Mouse (Mus musculus) common myeloid progenitor, adult 5-6 weeks (primary cell): ENCODE data around the gene Wdr31. TPM values are rescaled to one million over a fixed set of nuclear protein-coding genes. Genes with fewer than 3 reads are reported as not detected.
"Not testable (repeated sequence)": the region's sequence is repeated elsewhere in the genome, so short reads cannot be mapped to it uniquely, and the experiment has no call there.

Experiments used
- ATAC-seq: replicated peaks from 2 replicates; pipeline ENCODE4 v1.8.0; 2016; ENCODE audit warnings: low read depth, mild to moderate bottlenecking, moderate TSS enrichment, inconsistent platforms; ENCODE audit not compliant: poor library complexity, severe bottlenecking
- total RNA-seq: library from RNA; stranded (forward); fragments of 200-1000, 187-1606 nt; gene quantifications from 2 replicates; pipeline ENCODE4 v1.2.3, GENCODE M21; 2017

Wdr31 gene
- total RNA-seq, 1 experiment from 2014 or later, result 0.82 TPM

DNA sequence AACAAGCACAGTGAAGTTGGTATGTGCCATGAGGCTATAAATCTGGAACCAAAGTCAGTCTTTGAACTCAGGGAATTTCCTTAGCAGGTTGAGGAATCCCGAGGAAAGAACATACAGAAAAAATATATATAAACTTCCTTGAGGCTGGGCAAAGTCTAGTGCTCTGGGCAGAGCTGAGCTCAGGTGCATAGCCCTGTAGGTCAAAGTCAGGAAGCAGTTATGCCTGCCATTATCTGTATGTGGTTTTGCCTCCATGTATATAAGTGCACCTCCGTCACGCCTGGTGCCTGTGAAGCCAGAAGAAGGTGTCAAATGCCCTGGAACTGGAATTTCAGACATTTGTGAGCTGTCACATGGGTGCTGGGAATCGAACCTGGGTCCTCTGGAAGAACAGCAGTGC is 30.1 kb upstream of the Wdr31 start:
- no peak for ATAC-seq

DNA sequence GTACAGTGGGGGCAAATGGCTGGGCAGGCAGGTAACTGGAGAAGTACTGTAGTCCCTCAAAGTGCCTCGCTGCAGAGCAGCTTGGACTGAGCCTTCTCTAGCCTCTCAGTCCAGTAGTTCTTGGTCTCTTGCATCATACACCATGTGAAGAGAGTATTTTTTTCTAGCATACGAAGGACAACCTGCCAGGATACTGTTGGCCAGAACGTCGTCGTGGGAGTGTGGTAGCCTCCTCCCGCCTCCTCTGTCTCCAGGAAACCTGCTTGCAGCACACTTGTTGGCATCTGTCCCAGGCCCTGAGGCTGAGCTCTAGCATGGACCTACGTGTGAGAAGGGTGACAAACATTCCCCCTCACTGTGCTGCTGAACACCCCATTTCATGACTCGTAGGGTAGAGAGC is 26.1 kb upstream of the Wdr31 start:
- peak; percentile 71 for ATAC-seq

- no peak for ATAC-seq
Observed at GRCm38 (mm10) chr4:62495946-62496345, 25.2 kb upstream of the Wdr31 start.

GRCm38 (mm10) chr4:62494230-62494629 is 23.5 kb upstream of the Wdr31 start:
- ATAC-seq, result no peak

GRCm38 (mm10) chr4:62492682-62493081 is 22.0 kb upstream of the Wdr31 start:
- ATAC-seq, result no peak

- ATAC-seq, result no peak
Observed at GRCm38 (mm10) chr4:62487914-62488313, 17.2 kb upstream of the Wdr31 start.

GRCm38 (mm10) chr4:62487172-62487571 is 16.5 kb upstream of the Wdr31 start:
- ATAC-seq, result no peak

DNA sequence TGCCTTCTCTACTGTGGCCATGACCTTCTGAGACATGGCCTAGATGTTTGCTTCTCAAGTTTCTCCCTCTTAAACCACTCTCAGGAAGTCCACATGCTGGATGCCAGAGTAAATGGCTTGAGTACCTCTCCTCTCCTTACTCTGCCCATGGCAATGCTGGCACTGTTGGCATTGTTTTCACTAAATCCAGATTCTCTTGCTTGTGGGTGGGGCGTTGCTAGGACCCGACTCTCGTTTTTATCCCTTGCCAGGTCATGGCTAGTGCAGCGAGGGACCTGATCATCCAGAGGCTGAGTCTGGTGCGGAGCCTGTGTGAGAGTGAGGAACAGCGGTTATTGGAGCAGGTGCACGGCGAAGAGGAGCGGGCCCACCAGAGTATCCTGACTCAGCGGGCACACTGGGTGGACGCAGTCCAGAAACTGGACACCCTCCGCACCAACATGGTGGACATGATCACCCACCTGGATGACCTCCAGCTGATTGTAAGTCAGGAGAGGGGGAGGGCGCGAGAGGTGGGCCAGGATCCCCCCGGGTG is 15.5 kb upstream of the Wdr31 start:
- no peak for ATAC-seq

DNA sequence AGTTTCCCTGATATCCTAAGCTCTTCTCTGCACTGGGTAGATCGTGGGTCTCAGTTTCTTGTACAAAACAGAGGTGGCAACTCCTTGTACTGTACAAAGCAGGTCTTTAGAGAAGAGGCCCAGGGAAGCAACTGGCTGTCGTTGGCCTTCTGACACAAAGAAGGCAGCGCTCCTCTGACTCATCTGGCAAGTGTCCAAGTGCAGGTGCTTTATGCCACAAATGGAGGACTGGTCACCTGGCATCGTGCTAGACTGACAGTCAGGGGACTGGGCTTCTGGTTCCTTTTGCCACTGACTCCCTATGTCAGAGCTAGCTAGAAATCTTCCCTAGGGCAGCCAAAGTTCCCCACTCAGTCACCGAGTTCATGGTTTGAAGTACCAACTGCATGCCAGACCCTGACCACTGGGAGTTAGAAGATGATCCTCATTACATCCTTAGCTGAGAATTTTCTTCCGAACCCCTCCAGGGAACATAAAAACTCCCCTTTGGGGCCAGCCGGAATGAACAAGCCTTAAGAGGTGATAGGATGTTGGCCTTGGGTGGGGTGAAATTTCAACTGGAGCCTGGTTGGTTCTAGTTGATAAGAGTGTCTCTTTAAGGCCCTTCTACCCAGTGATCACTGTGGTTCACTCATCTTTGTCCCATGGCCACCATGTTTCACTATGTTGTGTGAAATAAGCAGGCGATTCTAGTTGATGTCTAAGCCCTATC is 14.9 kb upstream of the Wdr31 start:
- no peak for ATAC-seq

DNA sequence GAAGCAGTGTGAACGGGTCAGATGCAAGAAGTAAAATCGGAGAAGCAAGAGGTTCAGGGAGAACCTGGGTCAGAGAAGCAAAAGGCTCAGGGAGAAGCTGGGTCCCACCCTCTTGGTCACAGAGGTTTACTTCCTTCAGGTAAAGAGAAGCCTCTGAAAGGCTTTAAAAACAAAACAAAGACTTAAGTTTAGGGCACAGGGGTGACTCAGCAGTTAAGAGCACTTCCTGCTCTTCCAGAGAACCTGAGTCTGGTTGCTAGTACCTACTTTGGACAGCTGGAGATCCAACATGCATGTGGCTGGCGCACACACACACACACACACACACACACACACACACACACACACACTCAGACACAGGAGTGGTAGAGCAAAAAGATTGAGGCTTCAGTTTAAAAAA is 14.2 kb upstream of the Wdr31 start:
- peak; percentile 22; the same call in 1 of the 2 replicates for ATAC-seq

GRCm38 (mm10) chr4:62480709-62481605 is 10.3 kb upstream of the Wdr31 start:
- ATAC-seq, result peak; percentile 80

DNA sequence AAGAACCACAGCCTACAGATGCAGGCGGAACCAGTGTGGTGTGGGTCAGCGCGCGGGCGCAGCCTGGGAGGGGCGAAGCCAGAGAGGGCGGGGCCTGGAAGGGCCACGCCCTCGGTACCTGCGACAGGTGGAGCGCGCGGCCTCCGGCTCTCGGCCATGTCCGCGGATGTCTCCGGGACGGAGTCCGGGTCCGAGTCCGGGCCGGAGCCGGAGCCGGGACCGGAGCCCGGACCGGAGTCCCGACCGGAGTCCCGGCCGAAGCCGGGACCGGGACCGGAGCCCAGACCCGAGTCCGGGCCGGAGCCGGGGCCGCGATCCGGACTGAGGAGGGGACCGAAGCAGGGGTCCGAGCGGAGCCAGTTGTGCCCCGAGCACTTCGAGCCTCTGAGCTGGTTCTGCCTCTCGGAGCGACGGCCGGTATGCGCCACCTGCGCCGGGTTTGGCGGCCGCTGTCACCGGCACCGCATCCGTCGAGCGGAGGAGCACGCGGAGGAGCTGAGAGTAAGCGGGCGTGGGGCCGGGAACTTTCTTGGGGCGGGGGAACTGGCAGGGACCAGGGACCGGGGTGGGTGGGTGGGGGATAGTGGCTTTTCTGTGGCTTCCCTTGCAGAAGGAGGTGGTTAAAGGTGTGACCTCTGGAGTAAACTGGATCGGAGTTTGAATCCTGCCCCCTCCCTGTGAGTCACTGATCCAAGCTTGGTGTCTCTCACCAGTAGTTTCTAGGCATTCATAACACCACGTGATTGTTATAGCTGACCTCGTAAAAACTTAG is 9.4 kb upstream of the Wdr31 start, which contains the start of gene Bspry:
Gene Bspry (plus strand): TSS at position 117 of the 772 bp plus-strand sequence.
- ATAC-seq, result peak; percentile 48

DNA sequence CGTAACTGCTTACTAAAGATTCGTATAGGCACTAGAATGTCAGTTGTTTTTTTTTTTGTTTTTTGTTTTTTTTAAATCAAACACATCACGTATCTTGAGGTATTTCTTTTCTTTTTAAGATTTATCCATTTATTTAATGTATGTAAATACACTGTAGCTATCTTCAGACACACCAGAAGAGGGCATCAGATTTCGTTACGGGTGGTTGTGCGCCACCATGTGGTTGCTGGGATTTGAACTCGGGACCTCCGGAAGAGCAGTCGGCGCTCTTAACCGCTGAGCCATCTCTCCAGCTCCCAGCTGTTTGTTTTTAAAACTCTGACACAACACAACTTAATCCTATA is 8.9 kb upstream of the Wdr31 start:
- not testable (repeated sequence) for ATAC-seq

GRCm38 (mm10) chr4:62477542-62478244 is 7.0 kb upstream of the Wdr31 start:
- no peak for ATAC-seq

- no peak for ATAC-seq
Observed at GRCm38 (mm10) chr4:62475793-62476192, 5.1 kb upstream of the Wdr31 start.

DNA sequence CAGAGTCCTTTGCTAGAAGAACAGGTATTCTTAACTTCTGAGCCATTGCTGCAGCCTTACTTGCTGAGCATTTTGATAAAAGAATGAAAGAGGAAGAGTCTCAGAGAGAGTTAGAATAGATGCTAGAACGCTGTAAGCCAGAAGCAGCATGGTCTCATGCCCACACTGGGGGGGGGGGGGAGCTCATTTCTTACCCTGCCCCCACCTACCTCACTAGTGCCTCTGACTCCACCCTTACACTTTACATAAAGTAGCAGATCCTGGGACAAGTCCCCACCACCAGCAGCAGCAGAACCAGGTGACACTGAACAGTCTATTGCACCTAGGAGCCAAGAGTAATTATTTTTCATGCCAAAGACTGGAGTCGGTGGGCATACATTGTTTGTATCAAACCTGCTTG is 4.4 kb upstream of the Wdr31 start:
- no peak for ATAC-seq

DNA sequence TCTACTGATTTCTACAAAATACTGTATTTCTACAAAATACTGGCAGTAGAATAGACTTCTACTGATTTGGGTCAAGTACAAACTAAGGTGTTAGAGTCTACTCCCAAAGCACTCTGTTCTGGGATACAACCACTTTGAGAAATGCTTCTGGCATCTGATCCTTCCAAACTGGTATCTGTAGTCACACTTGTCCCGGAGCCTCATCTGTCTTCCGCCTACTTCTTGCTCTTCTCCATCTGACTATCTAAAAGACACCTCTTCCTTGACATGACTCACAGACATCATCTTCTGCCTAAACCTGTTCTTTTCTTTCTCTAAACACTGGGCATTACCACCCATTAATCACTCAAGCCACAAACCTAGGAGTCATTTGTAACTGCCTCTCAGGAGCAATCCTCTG is 1.4 kb upstream of the Wdr31 start:
- no peak for ATAC-seq

DNA sequence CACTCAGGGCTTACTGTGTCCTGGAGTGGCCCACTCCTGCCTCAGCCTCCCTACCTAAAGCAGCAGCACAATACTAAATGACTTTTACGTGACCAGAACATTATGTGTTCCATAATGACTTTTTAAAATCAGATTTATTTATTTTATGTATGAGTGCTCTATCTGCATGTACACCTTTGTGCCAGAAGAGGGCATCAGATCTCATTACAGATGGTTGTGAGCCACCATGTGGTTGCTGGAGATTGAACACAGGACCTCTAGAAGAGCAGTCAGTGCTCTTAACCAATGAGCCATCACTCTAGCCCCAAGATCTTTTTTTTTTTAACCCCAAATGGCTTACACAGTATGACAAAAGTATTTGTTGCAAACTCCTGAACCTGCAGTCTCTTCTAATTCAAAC is 2.5 kb downstream of the Wdr31 start:
- ATAC-seq, result no peak

- ATAC-seq, result no peak
Observed at GRCm38 (mm10) chr4:62463124-62463523, 7.6 kb downstream of the Wdr31 start.

- ATAC-seq, result no peak
Observed at GRCm38 (mm10) chr4:62460348-62460747, 10.3 kb downstream of the Wdr31 start.
